Mouse (Mus musculus) c-Kit-positive CD71-positive TER-119-negative erythroid progenitor cells, embryonic 14.5 days (primary cell): ENCODE data around the gene Olfr1222.
"Not testable (repeated sequence)": the region's sequence is repeated elsewhere in the genome, so short reads cannot be mapped to it uniquely, and the experiment has no call there.

Source experiments
- DNase-seq: peaks from one replicate; pipeline ENCODE4 v3.0.0-alpha.2; 2013; ENCODE audit warnings: low read depth

Olfr1222 gene

DNA sequence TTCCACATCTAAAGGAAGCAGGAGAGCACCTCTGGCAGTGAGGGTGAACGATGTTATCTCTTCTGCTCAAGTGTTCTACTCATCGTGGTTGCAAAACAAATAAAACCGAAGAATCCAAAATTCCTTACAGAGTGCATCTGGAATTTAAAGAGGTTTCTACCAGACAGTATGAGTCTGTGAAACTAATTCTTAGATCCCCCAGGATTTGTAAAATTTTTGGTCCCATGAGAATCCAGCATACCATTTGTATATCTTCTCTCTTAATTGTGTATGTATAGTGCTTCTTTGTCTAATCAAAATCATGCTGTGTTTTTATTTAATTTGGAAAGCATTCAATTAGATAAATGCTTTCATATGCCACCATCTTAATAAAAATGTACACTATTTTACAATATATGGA, at the start of gene Olfr1222:
Gene Olfr1222 (minus strand): TSS at position 101 of the 400 bp plus-strand sequence.
- no peak for DNase-seq

DNA sequence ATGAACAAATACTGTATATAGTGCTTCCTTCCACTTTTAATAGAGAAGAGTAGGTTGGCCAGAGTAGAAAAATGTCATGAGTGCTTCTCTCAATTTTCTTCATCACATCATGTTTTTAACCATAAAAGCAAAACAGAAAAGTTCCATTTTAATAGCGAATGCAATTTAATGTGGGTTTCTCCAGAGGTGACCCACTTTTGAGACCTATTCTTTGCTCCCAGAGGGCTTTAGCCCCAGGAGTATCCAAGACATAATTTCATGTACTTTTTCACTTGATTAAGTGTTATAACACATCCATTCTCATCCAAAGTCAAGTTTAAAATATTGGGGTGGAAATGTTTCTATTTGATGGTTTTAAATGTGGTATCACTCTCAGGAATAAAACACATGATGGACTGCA, 41.7 kb upstream of the Olfr1222 start, which contains the start of gene Olfr1225:
Gene Olfr1225 (minus strand): TSS at position 101 of the 400 bp plus-strand sequence.
- no peak for DNase-seq

DNA sequence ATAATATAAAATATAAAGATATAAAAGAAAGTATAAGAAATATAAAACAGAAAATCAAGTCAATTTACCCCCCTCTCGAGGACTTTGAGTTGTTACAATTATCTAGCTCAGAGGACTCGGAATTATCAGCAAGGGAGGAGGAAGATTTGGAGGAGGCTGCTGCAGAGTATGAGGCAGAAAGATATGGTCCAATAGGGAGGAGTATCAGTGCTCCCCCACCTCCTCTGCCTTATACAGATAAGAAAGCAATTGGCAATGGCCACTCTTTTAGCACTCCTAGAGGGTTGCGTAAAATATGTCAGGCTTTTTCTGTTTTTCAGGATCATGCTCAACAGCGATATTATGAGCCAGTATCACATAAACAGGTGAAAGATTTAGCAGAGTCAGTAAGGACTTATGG, 31.9 kb upstream of the Olfr1222 start:
- not testable (repeated sequence) for DNase-seq

DNA sequence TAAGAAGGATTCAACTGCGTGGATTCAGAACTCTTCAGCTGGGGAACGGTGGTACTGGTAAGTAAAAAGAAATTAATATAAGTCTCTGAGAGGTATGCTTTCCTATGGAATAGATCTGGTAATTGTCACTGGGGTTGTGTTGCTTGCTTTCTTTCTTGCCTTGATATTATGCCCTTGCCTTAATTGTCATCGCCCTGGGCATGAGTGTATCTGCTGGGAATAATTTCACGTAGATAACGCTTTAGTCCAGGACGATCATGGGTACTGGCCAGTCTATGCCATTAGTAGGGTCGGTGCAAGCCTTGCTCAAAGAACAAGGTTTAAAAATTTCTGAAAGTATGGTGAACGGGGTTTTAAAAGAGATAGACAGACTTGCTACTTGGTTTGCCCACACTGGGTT, 31.1 kb upstream of the Olfr1222 start, which contains the start of gene Olfr1224-ps1:
Gene Olfr1224-ps1 (minus strand): TSS at position 101 of the 400 bp plus-strand sequence.
- not testable (repeated sequence) for DNase-seq

DNA sequence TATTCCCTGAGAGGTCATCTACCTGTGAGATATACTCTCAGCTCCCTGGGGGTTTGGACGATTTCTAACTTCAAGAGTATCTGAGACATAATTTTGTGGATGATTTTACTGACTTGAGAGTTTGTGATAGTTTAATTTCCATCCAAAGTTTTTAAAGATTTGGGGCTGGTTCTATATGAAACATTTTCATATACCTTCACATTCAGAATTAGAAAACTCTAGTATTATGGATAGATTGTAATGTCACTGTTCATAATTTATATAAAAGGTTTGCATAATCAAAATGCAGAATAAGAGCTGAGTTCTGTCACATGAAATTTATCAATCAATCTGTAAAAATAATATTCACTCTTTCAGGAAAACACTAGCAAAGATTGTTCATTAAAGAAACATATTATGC, 18.6 kb upstream of the Olfr1222 start, which contains the start of gene Olfr1223:
Gene Olfr1223 (minus strand): TSS at position 101 of the 400 bp plus-strand sequence.
- no peak for DNase-seq

DNA sequence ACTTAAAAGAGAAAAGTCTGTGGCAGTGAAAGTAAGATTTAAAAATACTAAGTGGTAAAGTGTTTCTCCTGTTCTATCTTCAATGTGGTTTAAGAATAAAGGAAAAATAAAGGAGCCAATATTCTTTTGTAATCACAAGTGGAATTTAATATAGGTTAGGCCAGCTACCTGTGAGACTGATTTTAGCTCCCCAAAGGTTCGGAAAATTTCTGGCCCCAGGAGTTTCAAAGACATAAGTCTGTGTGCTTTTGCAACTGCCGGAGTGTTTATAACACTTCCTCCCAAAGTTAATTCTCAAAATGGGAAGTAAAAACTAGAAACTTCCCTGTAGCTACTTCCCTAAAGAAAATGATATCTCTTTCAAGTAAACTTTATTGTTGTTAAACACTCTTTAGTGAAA, 15.7 kb downstream of the Olfr1222 start, which contains the start of gene Olfr1221:
Gene Olfr1221 (minus strand): TSS at position 101 of the 400 bp plus-strand sequence.
- DNase-seq = no peak

DNA sequence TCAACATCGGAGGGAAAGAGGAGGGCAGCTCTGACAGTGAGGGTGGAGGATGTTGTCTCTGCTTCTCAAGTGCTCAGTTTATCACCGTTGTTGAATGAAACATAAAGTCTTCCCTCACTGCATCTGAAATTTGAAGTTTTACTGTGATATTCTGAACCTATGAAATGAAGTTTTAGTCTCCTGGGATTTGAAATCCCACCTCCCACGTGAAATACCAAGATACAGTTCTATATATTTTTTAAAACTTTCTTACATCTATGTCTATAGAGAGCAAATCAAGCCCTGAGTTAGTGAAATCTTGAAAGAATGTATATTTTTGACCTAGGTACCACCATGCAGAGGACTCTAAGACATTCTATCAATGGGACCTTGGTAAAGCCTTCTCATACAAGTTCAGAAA, 26.1 kb downstream of the Olfr1222 start, which contains the start of gene Olfr1220:
Gene Olfr1220 (minus strand): TSS at position 101 of the 400 bp plus-strand sequence.
- no peak for DNase-seq

DNA sequence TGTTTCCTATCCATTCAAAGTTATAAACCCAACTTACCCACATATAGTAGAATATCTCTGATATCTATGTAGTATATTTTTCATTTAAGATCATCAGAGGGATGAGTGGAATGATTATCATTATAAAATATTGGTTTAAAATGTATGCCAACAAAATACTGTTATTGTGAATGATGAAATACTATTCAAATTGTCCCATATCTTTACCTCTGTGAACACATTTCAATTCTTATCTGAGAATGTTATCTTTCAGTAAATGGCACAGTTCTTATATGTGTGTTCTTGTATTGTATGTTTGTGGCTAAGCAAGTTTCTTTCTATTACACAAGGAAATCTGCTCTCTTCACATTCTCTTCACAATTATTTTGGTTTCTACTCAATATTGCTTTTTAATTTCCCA, 27.2 kb downstream of the Olfr1222 start:
- DNase-seq = no peak

DNA sequence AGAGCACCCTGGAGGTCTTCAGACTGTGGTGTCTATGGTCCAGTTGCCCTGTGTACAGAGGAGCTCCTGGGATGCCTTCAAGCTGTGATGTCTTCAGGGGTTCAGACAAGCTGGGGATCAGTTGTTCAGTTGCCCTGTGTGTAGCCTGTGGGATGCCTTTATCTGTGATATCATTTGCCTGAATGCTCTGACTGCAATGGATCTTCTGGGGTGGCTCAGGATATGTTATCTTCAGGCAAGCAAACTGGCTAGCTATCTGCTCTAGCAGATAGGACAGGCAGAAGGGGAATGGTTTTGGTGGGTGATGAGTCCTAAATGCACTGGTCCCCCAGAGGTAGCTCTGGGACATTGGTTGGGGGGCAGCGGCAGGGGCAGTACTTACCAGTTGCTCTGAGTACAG, 39.0 kb downstream of the Olfr1222 start:
- no peak for DNase-seq

DNA sequence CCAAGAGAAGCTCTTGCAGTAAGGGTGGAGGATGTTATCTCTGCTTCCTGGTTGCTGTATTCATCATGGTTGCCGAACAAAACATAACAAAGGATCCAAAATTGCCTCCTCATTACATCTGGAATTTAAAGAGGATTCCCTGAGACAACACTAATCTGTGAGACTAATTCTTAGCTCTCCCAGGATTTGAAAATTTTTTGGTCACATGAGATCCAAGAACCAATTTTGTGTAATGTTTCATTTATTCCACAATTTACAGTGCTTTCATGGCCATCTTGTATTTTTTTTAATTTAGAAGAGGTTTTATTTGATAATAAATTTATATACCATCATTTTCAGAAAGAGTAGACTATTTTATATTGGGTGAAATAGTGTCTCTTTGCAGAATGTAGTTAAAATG, 49.4 kb downstream of the Olfr1222 start, which contains the start of gene Olfr1219:
Gene Olfr1219 (minus strand): TSS at position 101 of the 400 bp plus-strand sequence.
- no peak for DNase-seq

DNA sequence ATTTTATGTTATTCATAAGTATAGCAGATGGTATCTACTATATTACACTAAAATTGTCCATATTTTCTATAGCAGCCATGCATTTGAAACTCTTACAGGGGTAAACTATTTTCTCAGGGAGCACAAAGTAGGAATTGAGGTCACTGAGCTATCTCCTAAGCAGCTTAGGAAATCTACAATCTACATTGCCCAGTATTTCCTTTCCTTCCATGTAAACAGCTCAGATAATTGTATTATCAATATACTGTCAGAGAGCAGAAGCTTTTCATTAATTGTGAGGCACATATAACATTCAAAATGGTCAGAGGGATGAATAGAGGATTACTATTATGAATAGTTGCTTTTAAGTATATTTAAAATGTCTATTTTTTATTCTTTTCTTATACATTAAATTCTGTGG, 51.4 kb downstream of the Olfr1222 start:
- DNase-seq = no peak
